Mouse (Mus musculus) MN1 (cell line): ENCODE measurements at regions not wholly inside any gene's neighbourhood (a gene's known extent, or its start where the extent isn't known, plus 50 kb on each side); places are given as distances from the start of the nearest gene placed in this dataset.
"Not testable (repeated sequence)": the region's sequence is repeated elsewhere in the genome, so short reads cannot be mapped to it uniquely, and the experiment has no call there.

Experiments used
- DNase-seq: peaks from one replicate; pipeline ENCODE4 v3.0.0-alpha.2; 2016; ENCODE audit warnings: low spot score

GRCm38 (mm10) chr1:79379736-79380135 is 60.2 kb downstream of the Scg2 start:
- DNase-seq = no peak

GRCm38 (mm10) chr1:79374811-79375210 is 65.1 kb downstream of the Scg2 start:
- peak; percentile 41 for DNase-seq

- no peak for DNase-seq
Observed at GRCm38 (mm10) chr1:79357291-79358045, 82.5 kb downstream of the Scg2 start.

GRCm38 (mm10) chr1:79346511-79346910 is 93.4 kb downstream of the Scg2 start:
- DNase-seq = no peak

- DNase-seq = no peak
Observed at GRCm38 (mm10) chr1:79335480-79336114, 104.3 kb downstream of the Scg2 start.

- no peak for DNase-seq
Observed at GRCm38 (mm10) chr1:79317194-79317593, 122.7 kb downstream of the Scg2 start.

GRCm38 (mm10) chr1:79314774-79315173 is 125.1 kb downstream of the Scg2 start:
- DNase-seq = peak; percentile 28

- DNase-seq = no peak
Observed at GRCm38 (mm10) chr1:79312153-79312552, 127.8 kb downstream of the Scg2 start.

GRCm38 (mm10) chr1:79303602-79304001 is 136.3 kb downstream of the Scg2 start:
- no peak for DNase-seq

GRCm38 (mm10) chr1:79299639-79300038 is 140.3 kb downstream of the Scg2 start:
- DNase-seq = no peak

- DNase-seq = no peak
Observed at GRCm38 (mm10) chr1:79259726-79260125, 180.2 kb downstream of the Scg2 start.

GRCm38 (mm10) chr1:79212970-79213369 is 226.9 kb downstream of the Scg2 start:
- DNase-seq = no peak

GRCm38 (mm10) chr1:79212471-79212870 is 227.4 kb downstream of the Scg2 start:
- DNase-seq = no peak

GRCm38 (mm10) chr1:79211981-79212380 is 227.9 kb downstream of the Scg2 start:
- DNase-seq = not testable (repeated sequence)

GRCm38 (mm10) chr1:79207207-79207606 is 232.7 kb downstream of the Scg2 start:
- no peak for DNase-seq

GRCm38 (mm10) chr1:79197682-79198081 is 242.2 kb downstream of the Scg2 start:
- DNase-seq = no peak

- DNase-seq = no peak
Observed at GRCm38 (mm10) chr1:79191031-79191430, 248.9 kb downstream of the Scg2 start.

GRCm38 (mm10) chr1:79183534-79184411 is 256.1 kb downstream of the Scg2 start:
- DNase-seq = no peak

GRCm38 (mm10) chr1:79144113-79144512 is 295.8 kb downstream of the Scg2 start:
- DNase-seq = peak; percentile 11
